18 mouse cellular contexts compared by ENCODE assay signal in genomic region chr11:117915341-117915740, GRCm38 (mm10). TPM values are rescaled to one million over a fixed set of nuclear protein-coding genes. Genes with fewer than 3 reads are reported as not detected.
DNase-seq lines count a peak whose midpoint lies in the region; ATAC-seq and TF ChIP-seq lines count a peak whose summit lies in the region.
"Had no signal": no experiment of that assay in that cellular context is flagged by ENCODE, and none has a peak within 500 bp of the region (broad histone marks: within the 10 kb centered on the region; RNA-seq: fewer than 3 reads in every experiment).

No protein-coding gene starts in this region.

- H3K36me3 ChIP-seq in forebrain, postnatal 0 days (ENCODE audit: insufficient read depth), result no peaks in the 10 kb centered on the region
- no peaks in the 10 kb centered on the region for H3K36me3 ChIP-seq in forebrain, embryonic 12.5 days (replicated peaks)
- no peaks in the 10 kb centered on the region for H3K36me3 ChIP-seq in lung, postnatal 0 days (ENCODE audit: insufficient read depth, low read length)
- no peaks in the 10 kb centered on the region for H3K36me3 ChIP-seq in ES-Bruce4 (ENCODE audit: control insufficient read depth, insufficient read depth, low read length, poor library complexity, severe bottlenecking)
- H3K36me3 ChIP-seq in liver, postnatal 0 days (replicated peaks; ENCODE audit: insufficient read depth, low read length), result no peaks in the 10 kb centered on the region
- H3K36me3 ChIP-seq: heart, embryonic 12.5 days; hindbrain, embryonic 15.5 days had no signal

- no peak overlapping the region for H3K4me3 ChIP-seq in forebrain, postnatal 0 days (ENCODE audit: low read depth, low read length)
- no peak overlapping the region for H3K4me3 ChIP-seq in forebrain, embryonic 12.5 days (replicated peaks)
- no peak overlapping the region for H3K4me3 ChIP-seq in lung, postnatal 0 days (ENCODE audit: low read depth, low read length)
- H3K4me3 ChIP-seq in ES-Bruce4 (ENCODE audit: low read depth, low read length), result no peak overlapping the region
- no peak overlapping the region for H3K4me3 ChIP-seq in liver, postnatal 0 days (ENCODE audit: low read depth, low read length)
- H3K4me3 ChIP-seq: heart, embryonic 12.5 days; hindbrain, embryonic 15.5 days; megakaryocyte, embryonic 14.5 days had no signal

- no peak for TF ChIP-seq EP300 in lung, postnatal 0 days (IDR thresholded peaks at IDR 0.05)
- no peak for TF ChIP-seq EP300 in ES-Bruce4 (IDR thresholded peaks at IDR 0.05; ENCODE audit: insufficient read depth, low read depth, low read length)
- TF ChIP-seq EP300 in liver, postnatal 0 days (IDR thresholded peaks at IDR 0.05; ENCODE audit: low read depth), result no peak

- DNase-seq in forebrain, postnatal 0 days, result no peak
- DNase-seq in lung, postnatal 0 days (ENCODE audit: low spot score), result no peak
- DNase-seq in lung, postnatal 4 days, result no peak
- DNase-seq in liver, postnatal 0 days, result no peak
- no peak for DNase-seq in embryo, embryonic 11 days
- DNase-seq in layer of hippocampus, postnatal 14 days (ENCODE audit: low spot score in 2 of 2), result no peak
- DNase-seq: adrenal gland, adult 8-10 months; cerebellum, adult 9-10 months; kidney, postnatal 4 days had no signal

- no peaks in the 10 kb centered on the region for H3K9me3 ChIP-seq in forebrain, postnatal 0 days (ENCODE audit: low read length)
- peaks cover 4% of the 10 kb centered on the region; the same call in 1 of the 2 replicates for H3K9me3 ChIP-seq in forebrain, embryonic 12.5 days
- no peaks in the 10 kb centered on the region for H3K9me3 ChIP-seq in lung, postnatal 0 days (ENCODE audit: low read length)
- H3K9me3 ChIP-seq in ES-Bruce4 (replicated peaks; ENCODE audit: control insufficient read depth, insufficient read depth, low read length, poor library complexity, severe bottlenecking), result 0 out of 2 replicates have a peak, but pooled peaks cover 3% of the 10 kb centered on the region
- peaks cover 5% of the 10 kb centered on the region; the same call in 1 of the 2 replicates for H3K9me3 ChIP-seq in liver, postnatal 0 days (ENCODE audit: low read length)
- H3K9me3 ChIP-seq: hindbrain, embryonic 15.5 days had no signal

- no peak overlapping the region for H3K4me2 ChIP-seq in forebrain, postnatal 0 days (ENCODE audit: low read depth)
- H3K4me2 ChIP-seq in forebrain, embryonic 12.5 days, result no peak overlapping the region
- no peak overlapping the region for H3K4me2 ChIP-seq in lung, postnatal 0 days (replicated peaks; ENCODE audit: low read depth, low read length)
- H3K4me2 ChIP-seq in liver, postnatal 0 days (ENCODE audit: low read depth, low read length), result no peak overlapping the region
- H3K4me2 ChIP-seq: heart, embryonic 12.5 days; hindbrain, embryonic 15.5 days had no signal

- 52% methylated on average over 1 of the region's 1 CpGs for WGBS in forebrain, postnatal 0 days
- WGBS in forebrain, embryonic 12.5 days, result 63% methylated on average over 1 of the region's 1 CpGs
- WGBS in lung, postnatal 0 days, result 50% methylated on average over 1 of the region's 1 CpGs
- 58% methylated on average over 1 of the region's 1 CpGs for WGBS in liver, postnatal 0 days (ENCODE audit: insufficient replicate concordance)

- TF ChIP-seq POLR2A in ES-Bruce4 (IDR thresholded peaks at IDR 0.05; ENCODE audit: insufficient read depth, low read length), result no peak

- H3K9ac ChIP-seq in forebrain, postnatal 0 days, result no peak overlapping the region
- no peak overlapping the region for H3K9ac ChIP-seq in forebrain, embryonic 12.5 days
- H3K9ac ChIP-seq in lung, postnatal 0 days (replicated peaks; ENCODE audit: low read depth), result no peak overlapping the region
- H3K9ac ChIP-seq in ES-Bruce4 (ENCODE audit: low read depth, poor library complexity, severe bottlenecking), result no peak overlapping the region
- no peak overlapping the region for H3K9ac ChIP-seq in liver, postnatal 0 days (replicated peaks)
- H3K9ac ChIP-seq: heart, embryonic 12.5 days; hindbrain, embryonic 15.5 days had no signal

- no peak overlapping the region for H3K27ac ChIP-seq in forebrain, postnatal 0 days (ENCODE audit: low read depth, low read length)
- H3K27ac ChIP-seq in forebrain, embryonic 12.5 days, result no peak overlapping the region
- H3K27ac ChIP-seq in lung, postnatal 0 days (ENCODE audit: low read length), result no peak overlapping the region
- no peak overlapping the region for H3K27ac ChIP-seq in ES-Bruce4 (ENCODE audit: insufficient read depth, low read length)
- no peak overlapping the region for H3K27ac ChIP-seq in liver, postnatal 0 days (ENCODE audit: low read depth)
- H3K27ac ChIP-seq: hindbrain, embryonic 15.5 days had no signal

- peak; percentile 40 for TF ChIP-seq CTCF in forebrain, postnatal 0 days (IDR thresholded peaks at IDR 0.05; ENCODE audit: low read depth)
- peak; percentile 69 for TF ChIP-seq CTCF in lung, postnatal 0 days (IDR thresholded peaks at IDR 0.05)
- TF ChIP-seq CTCF in ES-Bruce4 (IDR thresholded peaks at IDR 0.05; ENCODE audit: low read depth, low read length), result peak; percentile 43
- peak; percentile 77 for TF ChIP-seq CTCF in liver, postnatal 0 days (IDR thresholded peaks at IDR 0.05; ENCODE audit: low read depth)

- ATAC-seq in forebrain, postnatal 0 days, result no peak
- no peak for ATAC-seq in forebrain, embryonic 12.5 days (ENCODE audit: low FRiP score)
- ATAC-seq in lung, postnatal 0 days, result no peak
- no peak for ATAC-seq in liver, postnatal 0 days

- no peaks in the 10 kb centered on the region for H3K27me3 ChIP-seq in forebrain, postnatal 0 days (ENCODE audit: insufficient read depth, low read length)
- H3K27me3 ChIP-seq in forebrain, embryonic 12.5 days, result peaks cover 5% of the 10 kb centered on the region
- H3K27me3 ChIP-seq in lung, postnatal 0 days (replicated peaks; ENCODE audit: insufficient read depth, low read length), result no peaks in the 10 kb centered on the region
- no peaks in the 10 kb centered on the region for H3K27me3 ChIP-seq in ES-Bruce4 (ENCODE audit: control insufficient read depth, insufficient read depth, low read length, poor library complexity, severe bottlenecking)
- no peaks in the 10 kb centered on the region for H3K27me3 ChIP-seq in liver, postnatal 0 days (ENCODE audit: insufficient read depth, low read length)
- H3K27me3 ChIP-seq: hindbrain, embryonic 15.5 days had no signal

- no peaks in the 10 kb centered on the region for H3K4me1 ChIP-seq in forebrain, postnatal 0 days (ENCODE audit: insufficient read depth)
- H3K4me1 ChIP-seq in forebrain, embryonic 12.5 days, result peaks cover 14% of the 10 kb centered on the region; the same call in 1 of the 2 replicates
- no peaks in the 10 kb centered on the region; the same call in 1 of the 2 replicates for H3K4me1 ChIP-seq in lung, postnatal 0 days (ENCODE audit: insufficient read depth, low read depth, low read length)
- peaks cover 6% of the 10 kb centered on the region for H3K4me1 ChIP-seq in ES-Bruce4 (ENCODE audit: control insufficient read depth, insufficient read depth, low read length)
- H3K4me1 ChIP-seq in liver, postnatal 0 days (ENCODE audit: insufficient read depth), result peaks cover 24% of the 10 kb centered on the region

RNA-seq across cellular contexts. Expression of gene Tha1, which starts 42.1 kb away (rescaled TPM):
- 5.9 and 8.2 TPM in 2 replicates for total RNA-seq in forebrain, postnatal 0 days (2014; rRNA removed)
- polyA plus RNA-seq in forebrain, postnatal 0 days (2015; fragmentation: Nextera tagmentation; extraction: Ambion mirVana), result 2.6 and 2.9 TPM in 2 replicates
- polyA plus RNA-seq in forebrain, embryonic 12.5 days (2016; fragmentation: Nextera tagmentation; extraction: Ambion mirVana), result 2.9 and 3.9 TPM in 2 replicates
- polyA plus RNA-seq in lung, postnatal 0 days (2015; fragmentation: Nextera tagmentation; extraction: Ambion mirVana), result 6.3 and 8.4 TPM in 2 replicates
- 0.52 and 1.1 TPM in 2 replicates for polyA plus RNA-seq in ES-Bruce4 (2011; ENCODE audit: insufficient read depth, insufficient read length, low read depth, missing spikeins)
- polyA plus RNA-seq in liver, postnatal 0 days (2015; fragmentation: Nextera tagmentation; extraction: Ambion mirVana), result 6.6 and 7.1 TPM in 2 replicates
- total RNA-seq in layer of hippocampus, postnatal 14 days (2021), result 1 to 10 TPM; 3.1 to 3.5 TPM

RNA-seq across cellular contexts. Expression of gene Socs3, which starts 54.5 kb away (rescaled TPM):
- 7.8 and 11.0 TPM in 2 replicates for total RNA-seq in forebrain, postnatal 0 days (2014; rRNA removed)
- 6.5 and 8.4 TPM in 2 replicates for polyA plus RNA-seq in forebrain, postnatal 0 days (2015; fragmentation: Nextera tagmentation; extraction: Ambion mirVana)
- 13.5 and 14.7 TPM in 2 replicates for polyA plus RNA-seq in forebrain, embryonic 12.5 days (2016; fragmentation: Nextera tagmentation; extraction: Ambion mirVana)
- polyA plus RNA-seq in lung, postnatal 0 days (2015; fragmentation: Nextera tagmentation; extraction: Ambion mirVana), result 27.5 and 57.0 TPM in 2 replicates
- polyA plus RNA-seq in ES-Bruce4 (2011; ENCODE audit: insufficient read depth, insufficient read length, low read depth, missing spikeins), result 53.8 and 61.5 TPM in 2 replicates
- polyA plus RNA-seq in liver, postnatal 0 days (2015; fragmentation: Nextera tagmentation; extraction: Ambion mirVana), result 3.5 and 5.8 TPM in 2 replicates
- 1 to 10 TPM; 2.1 to 3.2 TPM for total RNA-seq in layer of hippocampus, postnatal 14 days (2021)

RNA-seq across cellular contexts. Expression of gene Tmem235, which starts 54.8 kb away (rescaled TPM):
- total RNA-seq in forebrain, postnatal 0 days (2014; rRNA removed), result not detected in 2 replicates
- polyA plus RNA-seq in forebrain, postnatal 0 days (2015; fragmentation: Nextera tagmentation; extraction: Ambion mirVana), result not detected in 2 replicates
- not detected in 2 replicates for polyA plus RNA-seq in forebrain, embryonic 12.5 days (2016; fragmentation: Nextera tagmentation; extraction: Ambion mirVana)
- polyA plus RNA-seq in lung, postnatal 0 days (2015; fragmentation: Nextera tagmentation; extraction: Ambion mirVana), result not detected in 2 replicates
- 0.37 TPM in 1 of 2 replicates, not detected in the other for polyA plus RNA-seq in ES-Bruce4 (2011; ENCODE audit: insufficient read depth, insufficient read length, low read depth, missing spikeins)
- polyA plus RNA-seq in liver, postnatal 0 days (2015; fragmentation: Nextera tagmentation; extraction: Ambion mirVana), result not detected in 2 replicates
- not detected for total RNA-seq in layer of hippocampus, postnatal 14 days (2021)
- total RNA-seq: adrenal gland, adult 8-10 months; neutrophil, adult 5-6 weeks had no signal
- polyA plus RNA-seq: embryonic facial prominence, embryonic 14.5 days; frontal cortex, adult 2 months; heart, embryonic 12.5 days; hindbrain, embryonic 15.5 days; limb, embryonic 11.5 days had no signal
